Mouse (Mus musculus) embryonic facial prominence, embryonic 10.5 days (tissue): ENCODE results near the gene Clec16a. TPM values are rescaled to one million over a fixed set of nuclear protein-coding genes. Genes with fewer than 3 reads are reported as not detected.

ENCODE experiments used
- DNase-seq: peaks from one replicate; pipeline ENCODE4 v3.0.0-alpha.2; 2017; ENCODE audit warnings: low spot score
- H3K27ac ChIP-seq: fragments of 300-500 bp; sonication (generic); replicated peaks from 2 replicates; pipeline ENCODE4 v1.5.1; 2016; ENCODE audit warnings: mild to moderate bottlenecking
- H3K27me3 ChIP-seq: fragments of 300-500 bp; sonication (generic); replicated peaks from 2 replicates; pipeline ENCODE4 v1.6.1; 2016; ENCODE audit warnings: low read depth, mild to moderate bottlenecking; ENCODE audit not compliant: poor library complexity, severe bottlenecking
- H3K36me3 ChIP-seq: fragments of 300-500 bp; sonication (generic); replicated peaks from 2 replicates; pipeline ENCODE4 v1.6.1; 2016; ENCODE audit warnings: mild to moderate bottlenecking, moderate library complexity
- H3K4me1 ChIP-seq: fragments of 300-500 bp; sonication (generic); 2 replicates; pipeline ENCODE4 v1.6.1; 2016
- H3K4me3 ChIP-seq: fragments of 300-500 bp; sonication (generic); 2 replicates; pipeline ENCODE4 v1.5.1; 2016; ENCODE audit warnings: mild to moderate bottlenecking, moderate library complexity
- H3K9me3 ChIP-seq: fragments of 300-500 bp; sonication (generic); 2 replicates; pipeline ENCODE4 v1.6.1; 2016; ENCODE audit warnings: mild to moderate bottlenecking
- WGBS: fragments of 180-500 bp; shearing (Covaris S2); methylation state at CpG from one replicate; pipeline ENCODE4 v1.1.7; 2016; 5-methylcytosine and 5-hydroxymethylcytosine counted together
- polyA plus RNA-seq: library from polyadenylated mRNA; unstranded; fragments of >200 nt; fragmentation: Nextera tagmentation; extraction: Ambion mirVana; gene quantifications from 2 replicates; pipeline ENCODE4 v1.2.1, GENCODE M21; 2016

Gene Clec16a
- polyA plus RNA-seq, 1 experiment from 2014 or later = 30.7 TPM

DNA sequence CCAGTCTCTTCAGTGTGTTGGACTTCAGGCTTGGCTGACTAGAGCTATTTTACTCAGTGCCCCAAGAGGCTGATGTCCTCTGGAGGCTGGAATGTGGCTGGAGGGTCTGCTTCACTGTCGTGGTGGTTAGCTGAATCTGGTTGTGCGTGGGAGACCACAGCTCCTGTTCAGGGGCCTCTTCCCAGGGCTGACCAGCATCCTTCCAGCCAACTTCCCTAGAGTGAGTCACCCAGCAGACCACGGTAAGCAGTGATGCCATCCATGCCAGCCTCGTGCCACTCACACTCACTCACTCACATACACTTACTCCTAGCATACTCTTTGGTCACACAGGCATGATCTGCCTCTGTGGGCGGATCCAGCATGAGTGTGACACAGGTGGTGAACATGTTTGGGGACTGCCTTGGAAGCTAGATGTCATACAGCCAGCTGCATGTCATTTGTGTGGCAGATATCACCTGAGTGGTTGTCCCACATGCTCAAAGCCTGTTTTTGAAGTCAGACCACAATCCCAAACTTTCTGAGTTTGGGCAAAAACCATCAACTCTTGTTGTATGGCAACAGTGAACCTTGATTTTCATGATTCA, 24.8 kb downstream of the Clec16a start:
- H3K27ac ChIP-seq = no peak overlapping the region
- H3K4me3 ChIP-seq = no peak overlapping the region
- 85% methylated on average over 5 of the region's 5 CpGs for WGBS
- H3K9me3 ChIP-seq = no peaks in the 10 kb centered on the region
- peaks cover 37% of the 10 kb centered on the region for H3K36me3 ChIP-seq
- peaks cover 11% of the 10 kb centered on the region for H3K4me1 ChIP-seq
- no peaks in the 10 kb centered on the region for H3K27me3 ChIP-seq
- DNase-seq = no peak

- Histone ChIP-seq H3K4me1 (peaks cover 6% of the 10 kb centered on the region), H3K27ac (no peak overlapping the region), H3K36me3 (peaks cover 37% of the 10 kb centered on the region), H3K9me3 (no peaks in the 10 kb centered on the region), H3K4me3 (no peak overlapping the region), H3K27me3 (no peaks in the 10 kb centered on the region)
- WGBS = 72% methylated on average over 1 of the region's 1 CpGs
- no peak for DNase-seq
Measured at GRCm38 (mm10) chr16:10570708-10571107, 25.6 kb downstream of the Clec16a start.

- DNase-seq = peak; percentile 27
- Histone ChIP-seq H3K27ac (no peak overlapping the region), H3K4me3 (no peak overlapping the region), H3K36me3 (peaks cover 45% of the 10 kb centered on the region), H3K9me3 (no peaks in the 10 kb centered on the region), H3K4me1 (no peaks in the 10 kb centered on the region), H3K27me3 (no peaks in the 10 kb centered on the region)
- 53% methylated on average over 2 of the region's 2 CpGs for WGBS
Measured at GRCm38 (mm10) chr16:10571820-10572219, 26.7 kb downstream of the Clec16a start.

DNA sequence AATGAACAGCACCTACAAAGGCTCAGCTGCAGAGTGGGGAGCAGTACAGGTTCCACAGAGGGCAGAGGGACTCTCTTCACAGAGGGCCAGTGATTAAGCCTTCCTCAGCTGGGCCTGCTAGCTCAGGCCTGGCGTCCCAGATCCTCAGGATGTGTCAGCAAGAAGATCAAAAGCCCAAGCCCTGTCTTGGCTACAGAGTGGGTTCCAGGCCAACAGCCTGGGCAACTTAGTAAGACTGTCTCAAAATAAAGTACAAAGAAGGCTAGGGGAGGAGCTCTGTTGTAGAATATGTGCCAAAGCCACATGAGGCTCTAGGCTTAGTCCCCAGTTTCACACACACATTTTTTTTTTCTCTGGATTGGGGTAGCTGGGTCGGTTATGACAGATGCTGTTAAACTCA, 29.8 kb downstream of the Clec16a start:
- Histone ChIP-seq H3K36me3 (peaks cover 51% of the 10 kb centered on the region), H3K4me1 (peaks cover 4% of the 10 kb centered on the region; the same call in 1 of the 2 replicates), H3K27ac (no peak overlapping the region), H3K27me3 (no peaks in the 10 kb centered on the region), H3K4me3 (no peak overlapping the region), H3K9me3 (no peaks in the 10 kb centered on the region)
- DNase-seq = no peak
- WGBS = 85% methylated on average over 2 of the region's 2 CpGs

DNA sequence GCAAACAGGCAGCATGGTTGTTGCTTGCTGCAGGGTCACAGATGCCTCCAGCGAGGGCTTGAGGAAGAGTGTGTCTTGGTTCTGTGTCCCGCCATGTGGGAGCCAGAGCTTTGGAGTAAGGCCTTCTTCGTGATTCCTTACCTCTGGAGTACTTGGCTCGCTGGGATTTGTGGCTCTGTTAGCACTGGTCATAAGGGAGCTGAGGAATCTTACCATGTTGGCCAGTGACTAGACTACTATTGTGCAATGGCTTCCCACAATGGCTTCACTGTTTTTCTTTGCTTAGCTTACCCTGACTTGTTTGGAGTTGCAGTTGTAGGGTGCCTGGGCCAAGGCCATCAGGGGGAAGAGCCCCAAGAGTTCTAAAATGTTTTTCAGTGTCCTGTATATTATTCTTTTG, 30.8 kb downstream of the Clec16a start:
- WGBS = 90% methylated on average over 4 of the region's 4 CpGs
- no peaks in the 10 kb centered on the region for H3K9me3 ChIP-seq
- H3K36me3 ChIP-seq = peaks cover 58% of the 10 kb centered on the region
- no peak overlapping the region for H3K27ac ChIP-seq
- H3K4me3 ChIP-seq = no peak overlapping the region
- H3K27me3 ChIP-seq = no peaks in the 10 kb centered on the region
- no peak for DNase-seq
- peaks cover 4% of the 10 kb centered on the region; the same call in 1 of the 2 replicates for H3K4me1 ChIP-seq

- Histone ChIP-seq H3K9me3 (no peaks in the 10 kb centered on the region), H3K4me1 (peaks cover 4% of the 10 kb centered on the region; the same call in 1 of the 2 replicates), H3K27me3 (no peaks in the 10 kb centered on the region), H3K4me3 (no peak overlapping the region), H3K27ac (no peak overlapping the region), H3K36me3 (peaks cover 65% of the 10 kb centered on the region)
- no peak for DNase-seq
- 60% methylated on average over 5 of the region's 5 CpGs for WGBS
Measured at GRCm38 (mm10) chr16:10577548-10577947, 32.4 kb downstream of the Clec16a start.

GRCm38 (mm10) chr16:10578376-10578775, 33.2 kb downstream of the Clec16a start:
- Histone ChIP-seq H3K4me1 (peaks cover 4% of the 10 kb centered on the region; the same call in 1 of the 2 replicates), H3K36me3 (peaks cover 62% of the 10 kb centered on the region), H3K9me3 (no peaks in the 10 kb centered on the region), H3K4me3 (no peak overlapping the region), H3K27ac (no peak overlapping the region), H3K27me3 (no peaks in the 10 kb centered on the region)
- 80% methylated on average over 1 of the region's 1 CpGs for WGBS
- DNase-seq = no peak

DNA sequence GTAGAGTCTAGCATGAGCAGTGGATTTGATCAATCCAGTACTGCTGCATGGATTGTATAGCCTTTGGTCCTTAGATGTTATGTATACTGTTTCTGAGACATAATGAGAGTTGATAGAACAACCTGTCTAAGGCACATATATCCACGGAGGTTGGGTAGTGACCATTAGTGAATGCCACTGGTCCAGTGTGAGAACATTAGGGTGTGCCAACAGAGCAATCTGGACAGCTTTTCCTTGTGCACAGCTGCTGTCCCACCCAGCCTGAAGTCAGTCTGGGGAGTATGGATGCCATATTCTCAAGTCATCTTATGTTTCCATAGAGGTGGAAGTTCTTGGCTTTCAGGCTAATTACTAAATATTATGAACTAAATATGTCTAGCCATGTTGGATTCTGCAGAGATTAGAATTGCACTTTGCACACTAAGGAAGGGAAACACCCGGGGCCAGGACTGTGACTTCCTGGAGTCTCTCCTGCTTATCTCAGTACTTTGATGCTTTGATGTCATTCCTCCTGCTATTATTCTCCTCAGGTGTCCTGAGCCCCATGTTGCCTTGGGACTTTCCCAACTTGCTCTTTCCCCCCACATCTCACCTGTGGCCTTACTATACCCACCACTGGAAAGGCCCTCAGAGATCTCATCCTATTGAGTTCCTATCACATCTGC, 36.2 kb downstream of the Clec16a start:
- H3K27ac ChIP-seq = no peak overlapping the region
- no peaks in the 10 kb centered on the region for H3K9me3 ChIP-seq
- WGBS = 92% methylated on average over 2 of the region's 2 CpGs
- DNase-seq = no peak
- H3K27me3 ChIP-seq = no peaks in the 10 kb centered on the region
- H3K36me3 ChIP-seq = peaks cover 54% of the 10 kb centered on the region
- no peak overlapping the region for H3K4me3 ChIP-seq
- H3K4me1 ChIP-seq = peaks cover 4% of the 10 kb centered on the region; the same call in 1 of the 2 replicates

- 88% methylated on average over 1 of the region's 1 CpGs for WGBS
- DNase-seq = no peak
- no peak overlapping the region for H3K27ac ChIP-seq
- H3K27me3 ChIP-seq = no peaks in the 10 kb centered on the region
- peaks cover 42% of the 10 kb centered on the region for H3K36me3 ChIP-seq
- no peaks in the 10 kb centered on the region for H3K4me1 ChIP-seq
- H3K9me3 ChIP-seq = no peaks in the 10 kb centered on the region
- no peak overlapping the region for H3K4me3 ChIP-seq
Measured at GRCm38 (mm10) chr16:10585165-10585564, 40.0 kb downstream of the Clec16a start.

GRCm38 (mm10) chr16:10586546-10586945, 41.4 kb downstream of the Clec16a start:
- WGBS = 87% methylated on average over 3 of the region's 3 CpGs
- no peak for DNase-seq
- H3K9me3 ChIP-seq = no peaks in the 10 kb centered on the region
- no peaks in the 10 kb centered on the region for H3K27me3 ChIP-seq
- no peak overlapping the region for H3K4me3 ChIP-seq
- H3K4me1 ChIP-seq = no peaks in the 10 kb centered on the region
- peaks cover 28% of the 10 kb centered on the region for H3K36me3 ChIP-seq
- H3K27ac ChIP-seq = no peak overlapping the region

DNA sequence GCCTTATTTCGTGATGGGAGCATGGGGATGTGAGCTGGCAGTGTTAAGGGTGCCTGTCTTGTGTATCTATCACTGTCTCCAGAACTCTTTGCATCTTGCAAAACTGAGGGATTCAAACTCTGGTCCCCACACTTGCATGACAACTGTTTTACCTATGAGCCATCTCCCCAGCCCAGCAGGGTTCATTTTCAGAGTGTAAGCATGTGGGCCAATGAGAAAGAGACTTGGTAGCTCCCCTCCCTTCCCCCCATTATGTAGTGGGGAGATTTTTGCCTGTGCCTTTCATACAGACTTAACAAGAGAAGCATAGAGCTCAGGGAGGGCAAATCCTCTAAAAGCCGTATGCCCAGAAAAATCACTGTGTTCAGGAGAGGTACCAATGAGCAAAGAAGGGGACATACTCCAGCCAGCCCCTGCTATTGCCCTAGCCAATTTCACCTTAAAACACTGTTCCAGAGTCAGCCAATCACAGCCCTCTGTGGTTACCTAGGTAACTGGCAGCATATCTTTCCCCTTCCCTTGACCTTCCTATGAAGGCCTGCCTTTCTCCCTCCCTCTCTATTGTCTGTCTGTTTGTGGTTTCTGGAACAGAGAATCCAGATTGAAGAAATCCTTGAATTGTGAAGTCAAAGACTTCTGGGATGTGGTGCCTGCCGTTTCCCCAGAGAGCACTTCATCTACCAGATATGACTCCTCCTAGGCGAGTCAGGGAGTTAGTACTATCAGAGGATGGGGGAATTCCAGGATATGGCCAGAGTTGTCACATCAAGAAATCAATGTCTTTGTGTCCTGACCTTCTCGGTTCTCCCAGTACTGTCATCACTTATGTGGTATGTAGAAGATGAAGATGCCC, 55.0 kb downstream of the Clec16a start:
- WGBS = 83% methylated on average over 5 of the region's 5 CpGs
- H3K36me3 ChIP-seq = peaks cover 27% of the 10 kb centered on the region
- H3K27ac ChIP-seq = no peak overlapping the region
- no peaks in the 10 kb centered on the region for H3K9me3 ChIP-seq
- no peak for DNase-seq
- H3K4me1 ChIP-seq = peaks cover 5% of the 10 kb centered on the region
- H3K4me3 ChIP-seq = no peak overlapping the region
- H3K27me3 ChIP-seq = no peaks in the 10 kb centered on the region

GRCm38 (mm10) chr16:10607802-10608201, 62.7 kb downstream of the Clec16a start:
- peaks cover 18% of the 10 kb centered on the region for H3K36me3 ChIP-seq
- H3K9me3 ChIP-seq = no peaks in the 10 kb centered on the region
- DNase-seq = no peak
- no peak overlapping the region for H3K27ac ChIP-seq
- 0 out of 2 replicates have a peak, but pooled peaks cover 4% of the 10 kb centered on the region for H3K4me1 ChIP-seq
- no peaks in the 10 kb centered on the region for H3K27me3 ChIP-seq
- H3K4me3 ChIP-seq = no peak overlapping the region
- 84% methylated on average over 3 of the region's 3 CpGs for WGBS
